Mouse (Mus musculus) kidney, postnatal 0 days (tissue): ENCODE results near the gene Kcnd3. TPM values are rescaled to one million over a fixed set of nuclear protein-coding genes. Genes with fewer than 3 reads are reported as not detected.

Experiments
- ATAC-seq: fragments of 200-750 bp; cut with Nextera tagmentation; replicated peaks from 2 replicates; pipeline ENCODE4 v1.8.0; 2017; ENCODE audit warnings: low read depth, moderate number of reproducible peaks, moderate TSS enrichment, moderate library complexity; ENCODE audit not compliant: low FRiP score
- DNase-seq: peaks from one replicate; pipeline ENCODE4 v3.0.0-alpha.2; 2016; ENCODE audit warnings: low spot score
- H3K27ac ChIP-seq: fragments of 300-500 bp; sonication (generic); 2 replicates; pipeline ENCODE4 v1.5.1; 2014; ENCODE audit warnings: mild to moderate bottlenecking
- H3K27me3 ChIP-seq: fragments of 300-500 bp; sonication (generic); 2 replicates; pipeline ENCODE4 v1.6.1; 2014; ENCODE audit warnings: low read length, mixed read lengths; ENCODE audit not compliant: insufficient read depth
- H3K36me3 ChIP-seq: fragments of 300-500 bp; sonication (generic); 2 replicates; pipeline ENCODE4 v1.6.1; 2014; ENCODE audit warnings: low read length, mixed read lengths; ENCODE audit not compliant: insufficient read depth
- H3K4me1 ChIP-seq: fragments of 300-500 bp; sonication (generic); replicated peaks from 2 replicates; pipeline ENCODE4 v1.6.1; 2014; ENCODE audit warnings: antibody characterized with exemption, low read length, mixed read lengths; ENCODE audit not compliant: insufficient read depth
- H3K4me2 ChIP-seq: fragments of 300-500 bp; sonication (generic); 2 replicates; pipeline ENCODE4 v1.6.1; 2014; ENCODE audit warnings: mild to moderate bottlenecking, low read length, moderate library complexity, mixed read lengths
- H3K4me3 ChIP-seq: fragments of 300-500 bp; sonication (generic); replicated peaks from 2 replicates; pipeline ENCODE4 v1.5.1; 2014; ENCODE audit warnings: low read depth, low read length
- H3K9ac ChIP-seq: fragments of 300-500 bp; sonication (generic); 2 replicates; pipeline ENCODE4 v1.6.1; 2014; ENCODE audit warnings: low read depth, low read length
- H3K9me3 ChIP-seq: fragments of 300-500 bp; sonication (generic); replicated peaks from 2 replicates; pipeline ENCODE4 v1.6.1; 2016; ENCODE audit warnings: low read length, inconsistent platforms, mixed read lengths
- CTCF ChIP-seq: IDR thresholded peaks from 2 replicates; pipeline ENCODE4 v1.5.1; 2016; ENCODE audit warnings: antibody characterized with exemption, low read depth, mild to moderate bottlenecking, moderate library complexity
- WGBS: fragments of 180-500 bp; shearing (Covaris S2); extraction: QIAGEN DNeasy Blood & Tissue Kit; methylation state at CpG from one replicate; pipeline ENCODE4 v1.1.7; 2014; 5-methylcytosine and 5-hydroxymethylcytosine counted together
- polyA plus RNA-seq: library from polyadenylated mRNA; unstranded; fragments of >200 nt; fragmentation: Nextera tagmentation; extraction: Ambion mirVana; gene quantifications from 2 replicates; pipeline ENCODE4 v1.2.1, GENCODE M21; 2015

Gene Kcnd3
- polyA plus RNA-seq, 1 experiment from 2014 or later, result 2.9 TPM

- H3K9ac ChIP-seq, result no peak overlapping the region
- H3K27ac ChIP-seq, result no peak overlapping the region
- no peak overlapping the region for H3K4me2 ChIP-seq
- no peaks in the 10 kb centered on the region for H3K4me1 ChIP-seq
- 67% methylated on average over 8 of the region's 8 CpGs for WGBS
- DNase-seq, result no peak
- ATAC-seq, result no peak
- no peak overlapping the region for H3K4me3 ChIP-seq
- no peaks in the 10 kb centered on the region for H3K9me3 ChIP-seq
- no peaks in the 10 kb centered on the region for H3K27me3 ChIP-seq
- no peak for TF ChIP-seq CTCF
- no peaks in the 10 kb centered on the region for H3K36me3 ChIP-seq
Measured at GRCm38 (mm10) chr3:105648889-105649567, 196.9 kb downstream of the Kcnd3 start.

GRCm38 (mm10) chr3:105653544-105654380, 201.6 kb downstream of the Kcnd3 start:
- TF ChIP-seq CTCF, result no peak
- Histone ChIP-seq H3K4me1 (no peaks in the 10 kb centered on the region), H3K36me3 (no peaks in the 10 kb centered on the region), H3K27me3 (no peaks in the 10 kb centered on the region), H3K27ac (no peak overlapping the region), H3K4me2 (no peak overlapping the region), H3K9me3 (no peaks in the 10 kb centered on the region), H3K4me3 (no peak overlapping the region), H3K9ac (no peak overlapping the region)
- DNase-seq (no peak), ATAC-seq (no peak)
- WGBS, result 84% methylated on average over 13 of the region's 13 CpGs

DNA sequence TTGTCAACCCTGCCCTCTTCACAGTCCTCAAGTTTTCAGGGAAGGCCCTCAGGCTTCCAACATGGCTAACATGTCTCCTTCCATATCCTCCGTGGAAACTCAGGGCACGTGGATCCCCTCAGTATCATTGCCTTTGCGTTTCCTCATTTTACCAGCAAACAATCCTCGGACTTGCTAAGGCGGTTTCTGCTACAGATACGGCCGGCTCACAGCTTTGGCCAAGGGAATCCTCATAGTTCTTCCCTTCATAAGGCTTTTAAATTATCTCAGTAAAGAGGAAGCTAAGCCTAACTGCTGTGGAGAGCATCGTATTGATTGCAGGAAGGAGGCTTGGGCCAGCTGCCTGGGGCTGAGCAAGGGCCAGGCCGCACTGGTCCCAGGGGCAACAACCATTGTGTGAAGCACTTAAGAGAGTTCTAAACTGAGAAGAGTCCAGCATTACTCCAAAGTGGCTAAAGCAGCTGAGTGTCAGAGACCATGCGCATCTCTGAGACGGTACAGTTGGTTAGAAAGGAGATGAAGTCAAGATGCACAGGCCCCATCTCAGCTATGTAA, 203.0 kb downstream of the Kcnd3 start:
- 92% methylated on average over 11 of the region's 11 CpGs for WGBS
- no peak for ATAC-seq

GRCm38 (mm10) chr3:105660530-105660929, 208.4 kb downstream of the Kcnd3 start:
- H3K4me2 ChIP-seq, result no peak overlapping the region
- H3K27me3 ChIP-seq, result no peaks in the 10 kb centered on the region
- WGBS, result 46% methylated on average over 2 of the region's 2 CpGs
- H3K36me3 ChIP-seq, result no peaks in the 10 kb centered on the region
- TF ChIP-seq CTCF, result no peak
- H3K4me1 ChIP-seq, result no peaks in the 10 kb centered on the region
- DNase-seq, result no peak
- no peak overlapping the region for H3K9ac ChIP-seq
- H3K27ac ChIP-seq, result no peak overlapping the region
- ATAC-seq, result no peak
- H3K9me3 ChIP-seq, result no peaks in the 10 kb centered on the region
- H3K4me3 ChIP-seq, result no peak overlapping the region

More for the DNA sequence above, 203.0 kb downstream of the Kcnd3 start:
- Histone ChIP-seq H3K36me3 (no peaks in the 10 kb centered on the region), H3K4me3 (no peak overlapping the region), H3K9me3 (no peaks in the 10 kb centered on the region), H3K9ac (no peak overlapping the region), H3K27me3 (no peaks in the 10 kb centered on the region), H3K27ac (no peak overlapping the region), H3K4me1 (no peaks in the 10 kb centered on the region), H3K4me2 (no peak overlapping the region)
- TF ChIP-seq CTCF, result no peak
- no peak for DNase-seq

DNA sequence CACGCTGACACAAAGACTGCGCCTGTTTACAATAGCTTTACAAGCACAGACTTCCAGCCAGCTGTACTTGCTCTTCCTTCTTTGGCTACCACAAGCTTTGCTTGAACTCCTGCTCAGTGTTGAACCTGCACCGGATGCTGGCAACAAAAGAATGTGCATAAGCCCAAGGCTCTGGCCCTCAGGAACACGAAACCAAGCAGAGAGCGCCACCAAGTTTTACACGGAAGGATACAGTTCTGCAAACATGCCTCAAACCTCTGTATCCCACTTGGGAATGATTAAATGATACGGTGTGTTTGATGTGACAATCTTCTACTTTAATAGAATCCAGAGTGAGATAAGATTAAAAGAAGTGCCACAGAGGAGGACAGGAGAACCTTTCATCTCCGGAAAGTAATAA, 210.9 kb downstream of the Kcnd3 start:
- WGBS, result 73% methylated on average over 8 of the region's 8 CpGs

GRCm38 (mm10) chr3:105665105-105665765, 213.1 kb downstream of the Kcnd3 start:
- ATAC-seq (no peak), DNase-seq (no peak)
- H3K9me3 ChIP-seq, result no peaks in the 10 kb centered on the region
- TF ChIP-seq CTCF, result no peak
- no peaks in the 10 kb centered on the region for H3K27me3 ChIP-seq
- H3K4me2 ChIP-seq, result no peak overlapping the region
- no peak overlapping the region for H3K27ac ChIP-seq
- no peaks in the 10 kb centered on the region for H3K4me1 ChIP-seq
- H3K4me3 ChIP-seq, result no peak overlapping the region
- no peaks in the 10 kb centered on the region for H3K36me3 ChIP-seq
- 82% methylated on average over 9 of the region's 9 CpGs for WGBS
- no peak overlapping the region for H3K9ac ChIP-seq

More for the DNA sequence above, 210.9 kb downstream of the Kcnd3 start:
- DNase-seq (peak; percentile 15), ATAC-seq (no peak)
- no peaks in the 10 kb centered on the region for H3K4me1 ChIP-seq
- no peak overlapping the region for H3K27ac ChIP-seq
- no peaks in the 10 kb centered on the region for H3K9me3 ChIP-seq
- no peaks in the 10 kb centered on the region for H3K36me3 ChIP-seq
- no peaks in the 10 kb centered on the region for H3K27me3 ChIP-seq
- no peak overlapping the region for H3K4me2 ChIP-seq
- H3K9ac ChIP-seq, result no peak overlapping the region
- no peak overlapping the region for H3K4me3 ChIP-seq
- no peak for TF ChIP-seq CTCF
